Mouse (Mus musculus) brain, embryonic 14.5 days (tissue): ENCODE data around the gene Rbm14.

Source experiments
- CTCF ChIP-seq: fragments of 200-500 bp; IDR thresholded peaks from 2 replicates; pipeline ENCODE4 v1.5.1; 2012; ENCODE audit warnings: inconsistent platforms, mild to moderate bottlenecking, moderate library complexity, borderline replicate concordance; ENCODE audit not compliant: insufficient read depth, insufficient read length; ENCODE audit errors: extremely low read depth
- POLR2A ChIP-seq: fragments of 200-500 bp; IDR thresholded peaks from 2 replicates; pipeline ENCODE4 v1.6.1; 2012; ENCODE audit warnings: mild to moderate bottlenecking, inconsistent platforms, borderline replicate concordance; ENCODE audit not compliant: poor library complexity, insufficient read depth, insufficient read length, severe bottlenecking; ENCODE audit errors: extremely low read depth

DNA sequence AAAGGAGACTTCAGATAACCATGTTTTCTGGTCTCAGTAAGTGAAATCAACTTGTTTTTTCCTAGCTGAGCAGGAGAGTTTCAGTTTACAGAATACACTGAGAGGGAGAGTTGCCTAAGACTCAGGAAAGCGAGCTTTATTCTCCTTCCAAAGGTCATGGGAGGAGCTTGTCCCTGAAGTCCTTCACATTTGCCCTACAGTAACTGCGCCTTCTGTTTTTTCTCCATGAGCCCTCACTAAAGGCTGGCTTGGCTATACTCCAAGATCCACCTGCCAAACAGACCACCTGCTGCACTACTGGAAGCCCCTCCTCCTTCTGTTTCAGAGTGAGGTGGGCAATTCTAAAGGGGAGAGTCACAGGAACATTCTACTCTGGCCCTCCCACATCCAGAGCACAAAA is 24.7 kb upstream of the Rbm14 start:
- TF ChIP-seq CTCF (no peak), POLR2A (no peak)
